In the genomic region with DNA sequence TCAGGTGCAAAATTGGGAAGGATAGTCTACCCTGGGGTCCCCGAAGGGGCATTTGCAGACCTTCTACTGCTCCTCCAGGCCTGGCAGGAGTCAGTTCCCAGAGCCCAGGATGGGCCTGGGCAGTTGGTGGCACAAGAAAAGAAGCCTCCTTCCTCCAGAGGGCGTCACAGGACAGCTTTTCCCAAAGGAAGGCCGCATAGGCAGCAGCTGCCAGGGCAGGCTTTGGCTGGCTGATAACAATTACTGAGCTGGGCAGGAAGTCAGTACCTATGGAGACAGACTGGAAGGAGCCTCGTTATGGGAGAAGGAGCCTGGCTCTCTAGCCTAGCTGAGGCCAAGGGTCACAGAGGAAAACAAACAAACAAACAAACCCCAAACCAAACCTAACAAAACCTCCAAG, we compare ENCODE assay signal across 8 mouse cellular contexts. TPM values are rescaled to one million over a fixed set of nuclear protein-coding genes. Genes with fewer than 3 reads are reported as not detected.
DNase-seq lines count a peak whose midpoint lies in the region; ATAC-seq and TF ChIP-seq lines count a peak whose summit lies in the region.
"Had no signal": no experiment of that assay in that cellular context is flagged by ENCODE, and none has a peak within 500 bp of the region (broad histone marks: within the 10 kb centered on the region; RNA-seq: fewer than 3 reads in every experiment).

No protein-coding gene starts in this region.

- H3K4me3 ChIP-seq in midbrain, embryonic 10.5 days = no peak overlapping the region
- no peak overlapping the region for H3K4me3 ChIP-seq in midbrain, embryonic 11.5 days (ENCODE audit: low read depth, low read length)
- H3K4me3 ChIP-seq in hindbrain, embryonic 16.5 days (ENCODE audit: low read length) = no peak overlapping the region
- no peak overlapping the region for H3K4me3 ChIP-seq in liver, postnatal 0 days (ENCODE audit: low read depth, low read length)
- H3K4me3 ChIP-seq: liver, embryonic 15.5 days had no signal

- ATAC-seq in midbrain, embryonic 11.5 days (ENCODE audit: low FRiP score) = no peak
- peak; percentile 55; the same call in 1 of the 2 replicates for ATAC-seq in hindbrain, embryonic 16.5 days
- ATAC-seq in liver, postnatal 0 days = no peak

- no peaks in the 10 kb centered on the region for H3K9me3 ChIP-seq in midbrain, embryonic 10.5 days (replicated peaks)
- H3K9me3 ChIP-seq in midbrain, embryonic 11.5 days (ENCODE audit: control insufficient read depth, low read length) = no peaks in the 10 kb centered on the region
- H3K9me3 ChIP-seq in hindbrain, embryonic 16.5 days (ENCODE audit: control insufficient read depth, low read length) = no peaks in the 10 kb centered on the region
- no peaks in the 10 kb centered on the region for H3K9me3 ChIP-seq in liver, postnatal 0 days (ENCODE audit: low read length)
- H3K9me3 ChIP-seq: liver, embryonic 15.5 days had no signal

- peak; percentile 32 for DNase-seq in midbrain, embryonic 10.5 days (ENCODE audit: low spot score)
- DNase-seq in midbrain, embryonic 11.5 days (ENCODE audit: low spot score, missing footprints) = no peak
- DNase-seq in ZHBTc4 (ENCODE audit: low read depth, low spot score) = peak; percentile 92
- DNase-seq in cerebellum, postnatal 25 days = peak; percentile 30 to 49
- peak; percentile 35 for DNase-seq in liver, postnatal 0 days
- DNase-seq in splenic B cell, adult 2 months (ENCODE audit: low read depth, low spot score) = peak; percentile 19

- TF ChIP-seq EP300 in liver, postnatal 0 days (IDR thresholded peaks at IDR 0.05; ENCODE audit: low read depth) = no peak

- H3K4me1 ChIP-seq in midbrain, embryonic 10.5 days = peaks cover 8% of the 10 kb centered on the region
- H3K4me1 ChIP-seq in midbrain, embryonic 11.5 days (ENCODE audit: control insufficient read depth, insufficient read depth, low read length) = peaks cover 3% of the 10 kb centered on the region; the same call in 1 of the 2 replicates
- 0 out of 2 replicates have a peak, but pooled peaks cover 2% of the 10 kb centered on the region for H3K4me1 ChIP-seq in hindbrain, embryonic 16.5 days (ENCODE audit: control insufficient read depth, insufficient read depth, low read depth, low read length)
- H3K4me1 ChIP-seq in liver, postnatal 0 days (ENCODE audit: insufficient read depth) = 0 out of 2 replicates have a peak, but pooled peaks cover 3% of the 10 kb centered on the region

- peak; percentile 51 for TF ChIP-seq CTCF in liver, postnatal 0 days (IDR thresholded peaks at IDR 0.05; ENCODE audit: low read depth)

- H3K27me3 ChIP-seq in midbrain, embryonic 10.5 days (ENCODE audit: low read depth, poor library complexity, severe bottlenecking) = 0 out of 2 replicates have a peak, but pooled peaks cover 6% of the 10 kb centered on the region
- no peaks in the 10 kb centered on the region for H3K27me3 ChIP-seq in midbrain, embryonic 11.5 days (ENCODE audit: control insufficient read depth, insufficient read depth, low read length)
- H3K27me3 ChIP-seq in hindbrain, embryonic 16.5 days (replicated peaks; ENCODE audit: control insufficient read depth, insufficient read depth, low read length) = no peaks in the 10 kb centered on the region
- no peaks in the 10 kb centered on the region for H3K27me3 ChIP-seq in liver, postnatal 0 days (ENCODE audit: insufficient read depth, low read length)
- H3K27me3 ChIP-seq in splenic B cell, adult 2 months (ENCODE audit: control insufficient read depth, insufficient read depth, low read length, poor library complexity, severe bottlenecking) = no peaks in the 10 kb centered on the region
- H3K27me3 ChIP-seq: liver, embryonic 15.5 days had no signal

- no peak overlapping the region for H3K9ac ChIP-seq in midbrain, embryonic 11.5 days (ENCODE audit: low read length)
- no peak overlapping the region for H3K9ac ChIP-seq in hindbrain, embryonic 16.5 days (ENCODE audit: low read depth, low read length)
- H3K9ac ChIP-seq in liver, postnatal 0 days (replicated peaks) = no peak overlapping the region
- H3K9ac ChIP-seq: liver, embryonic 15.5 days had no signal

- no peak overlapping the region for H3K4me2 ChIP-seq in midbrain, embryonic 11.5 days
- no peak overlapping the region for H3K4me2 ChIP-seq in hindbrain, embryonic 16.5 days (ENCODE audit: low read length)
- no peak overlapping the region for H3K4me2 ChIP-seq in liver, postnatal 0 days (ENCODE audit: low read depth, low read length)
- H3K4me2 ChIP-seq: liver, embryonic 15.5 days had no signal

- no peak overlapping the region for H3K27ac ChIP-seq in midbrain, embryonic 10.5 days (replicated peaks)
- no peak overlapping the region for H3K27ac ChIP-seq in midbrain, embryonic 11.5 days (ENCODE audit: low read depth, low read length)
- H3K27ac ChIP-seq in hindbrain, embryonic 16.5 days (ENCODE audit: low read depth, low read length) = no peak overlapping the region
- no peak overlapping the region for H3K27ac ChIP-seq in liver, postnatal 0 days (ENCODE audit: low read depth)
- H3K27ac ChIP-seq: liver, embryonic 15.5 days had no signal

- 31% methylated on average over 4 of the region's 4 CpGs for WGBS in midbrain, embryonic 10.5 days
- WGBS in midbrain, embryonic 11.5 days = 50% methylated on average over 4 of the region's 4 CpGs
- 35% methylated on average over 4 of the region's 4 CpGs for WGBS in hindbrain, embryonic 16.5 days
- WGBS in liver, postnatal 0 days (ENCODE audit: insufficient replicate concordance) = 43% methylated on average over 4 of the region's 4 CpGs

- H3K36me3 ChIP-seq in midbrain, embryonic 10.5 days = no peaks in the 10 kb centered on the region
- H3K36me3 ChIP-seq in midbrain, embryonic 11.5 days (ENCODE audit: control insufficient read depth, insufficient read depth, low read length) = no peaks in the 10 kb centered on the region
- H3K36me3 ChIP-seq in hindbrain, embryonic 16.5 days (ENCODE audit: control insufficient read depth, insufficient read depth, low read length) = no peaks in the 10 kb centered on the region
- H3K36me3 ChIP-seq in liver, postnatal 0 days (replicated peaks; ENCODE audit: insufficient read depth, low read length) = no peaks in the 10 kb centered on the region
- H3K36me3 ChIP-seq in splenic B cell, adult 2 months (ENCODE audit: control insufficient read depth, insufficient read depth, low read length, poor library complexity, severe bottlenecking) = no peaks in the 10 kb centered on the region
- H3K36me3 ChIP-seq: liver, embryonic 15.5 days had no signal

RNA-seq across cellular contexts. Expression of a gene that starts 54.3 kb away (rescaled TPM):
- 1.00 and 1.2 TPM in 2 replicates for polyA plus RNA-seq in midbrain, embryonic 10.5 days (2016; fragmentation: Nextera tagmentation; extraction: Ambion mirVana)
- polyA plus RNA-seq in midbrain, embryonic 11.5 days (2014; fragmentation: Nextera tagmentation; extraction: Ambion mirVana) = 1.7 and 1.9 TPM in 2 replicates
- polyA plus RNA-seq in hindbrain, embryonic 16.5 days (2015; fragmentation: Nextera tagmentation; extraction: Ambion mirVana) = 2.7 and 3.4 TPM in 2 replicates
- polyA plus RNA-seq in liver, postnatal 0 days (2015; fragmentation: Nextera tagmentation; extraction: Ambion mirVana) = 1.1 and 1.4 TPM in 2 replicates
